ENCODE assay signal across 8 mouse cellular contexts in genomic region chr13:45507274-45508229, GRCm38 (mm10). TPM values are rescaled to one million over a fixed set of nuclear protein-coding genes. Genes with fewer than 3 reads are reported as not detected.
DNase-seq lines count a peak whose midpoint lies in the region; ATAC-seq lines count a peak whose summit lies in the region.

Gmpr (plus strand) TSS chr13:45507444.

- peak within 1 kb of the TSS; percentile 61 for H3K4me3 ChIP-seq in limb, embryonic 12.5 days (replicated peaks)
- peak within 1 kb of the TSS; percentile 52 for H3K4me3 ChIP-seq in midbrain, embryonic 14.5 days (replicated peaks; ENCODE audit: low read depth, low read length)

- H3K9me3 ChIP-seq in limb, embryonic 12.5 days, result no peaks in the 10 kb centered on the region
- H3K9me3 ChIP-seq in midbrain, embryonic 14.5 days (ENCODE audit: control insufficient read depth, low read length), result no peaks in the 10 kb centered on the region

- under 1% methylated on average over 59 of the region's 63 CpGs for WGBS in limb, embryonic 12.5 days
- WGBS in midbrain, embryonic 14.5 days, result under 1% methylated on average over 63 of the region's 63 CpGs

- peak within 1 kb of the TSS; percentile 66 for H3K9ac ChIP-seq in limb, embryonic 12.5 days (replicated peaks)
- peak within 1 kb of the TSS; percentile 66 for H3K9ac ChIP-seq in midbrain, embryonic 14.5 days (replicated peaks; ENCODE audit: low read length)

- peaks cover 9% of the 10 kb centered on the region; the same call in 1 of the 2 replicates for H3K27me3 ChIP-seq in limb, embryonic 12.5 days
- peaks cover 5% of the 10 kb centered on the region; the same call in 1 of the 2 replicates for H3K27me3 ChIP-seq in midbrain, embryonic 14.5 days (ENCODE audit: control insufficient read depth, insufficient read depth, low read length)

- DNase-seq in CD4-positive, CD25-positive, alpha-beta regulatory T cell, adult 2 months (ENCODE audit: low read depth, low spot score), result peak; percentile 41
- peak; percentile 89 for DNase-seq in embryo, embryonic 11 days
- DNase-seq in kidney, adult 18-20 months, result peak; percentile 89
- peak; percentile 88 for DNase-seq in midbrain, embryonic 14.5 days
- DNase-seq in spleen, postnatal 36 days (ENCODE audit: low spot score in 2 of 2), result peak; percentile 54 to 55

- peak within 1 kb of the TSS; percentile 87 for H3K4me2 ChIP-seq in limb, embryonic 12.5 days
- H3K4me2 ChIP-seq in midbrain, embryonic 14.5 days (ENCODE audit: low read length), result peak within 1 kb of the TSS; percentile 94

- no peak for ATAC-seq in CD4-positive, CD25-positive, alpha-beta regulatory T cell, adult 4 months
- ATAC-seq in granulocyte monocyte progenitor cell, adult 5-6 weeks (replicated peaks; ENCODE audit: poor library complexity, severe bottlenecking), result peak; percentile 80
- peak; percentile 67; the same call in 1 of the 2 replicates for ATAC-seq in limb, embryonic 12.5 days (ENCODE audit: insufficient number of reproducible peaks, insufficient read depth, low FRiP score, low TSS enrichment, low read depth)
- ATAC-seq in midbrain, embryonic 14.5 days (ENCODE audit: low FRiP score, low TSS enrichment), result peak; percentile 85

- peaks cover 28% of the 10 kb centered on the region for H3K4me1 ChIP-seq in limb, embryonic 12.5 days (replicated peaks)
- H3K4me1 ChIP-seq in midbrain, embryonic 14.5 days (ENCODE audit: control insufficient read depth, insufficient read depth, low read length), result peaks cover 14% of the 10 kb centered on the region; the same call in 1 of the 2 replicates

- no peak within 1 kb of the TSS for H3K27ac ChIP-seq in limb, embryonic 12.5 days
- H3K27ac ChIP-seq in midbrain, embryonic 14.5 days (replicated peaks; ENCODE audit: low read depth, low read length), result peak within 1 kb of the TSS; percentile 67

- H3K36me3 ChIP-seq in limb, embryonic 12.5 days, result no peaks in the 10 kb centered on the region
- no peaks in the 10 kb centered on the region for H3K36me3 ChIP-seq in midbrain, embryonic 14.5 days (ENCODE audit: control insufficient read depth, insufficient read depth, low read length)

RNA-seq across cellular contexts. Expression of gene Gmpr, which starts in this region (rescaled TPM):
- polyA plus RNA-seq in CD4-positive, CD25-positive, alpha-beta regulatory T cell, adult 4 months (2017; shearing (Covaris generic)), result under 1 TPM in 1 of 2 experiments, not detected in 1; 0.46 TPM
- 16.4 and 22.5 TPM in 2 replicates for total RNA-seq in granulocyte monocyte progenitor cell, adult 5-6 weeks (2014; fragmentation: Nextera tagmentation)
- total RNA-seq in granulocyte monocyte progenitor cell, adult 5-6 weeks (2017), result 12.9 and 13.4 TPM in 2 replicates
- 20.1 and 21.7 TPM in 2 replicates for polyA plus RNA-seq in limb, embryonic 12.5 days (2016; fragmentation: Nextera tagmentation; extraction: Ambion mirVana)
- polyA plus RNA-seq in midbrain, embryonic 14.5 days (2014; fragmentation: Nextera tagmentation; extraction: Ambion mirVana), result 26.1 and 27.0 TPM in 2 replicates

Comparison
In these comparisons a context has a peak if more than half of its experiments do, and no peak if none do; other contexts are left out.
1. RNA of gene Gmpr (polyA plus RNA-seq): 26.1 to 27.0 TPM in midbrain, embryonic 14.5 days and 20.1 to 21.7 TPM in limb, embryonic 12.5 days; 0.46 TPM in CD4-positive, CD25-positive, alpha-beta regulatory T cell, adult 4 months; every median in the first group is over 10 times any median in the second.
2. Peak in every context shown above with its lines, with median percentiles within 50 percentile points of each other: DNase-seq.